In the genomic region with DNA sequence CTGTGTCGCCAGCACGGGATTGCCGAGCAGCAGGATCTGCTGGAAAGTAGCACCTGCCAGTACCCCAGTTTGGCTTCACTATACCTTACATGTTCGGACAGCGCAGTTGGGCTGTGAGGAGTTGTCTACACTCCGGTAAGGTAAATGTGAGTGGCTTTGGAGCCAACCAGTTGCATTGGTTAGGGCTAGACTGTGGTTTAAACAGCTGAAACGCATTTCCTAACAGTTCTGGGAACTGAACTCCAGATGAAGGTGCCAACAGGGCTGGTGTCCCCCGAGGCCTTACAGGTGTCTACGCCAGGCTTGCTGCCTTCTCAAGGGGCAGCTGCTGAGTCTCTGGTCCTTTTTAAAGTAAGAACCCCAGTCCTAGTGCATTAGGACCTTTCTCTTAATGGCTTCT, we compare ENCODE assay signal across 24 mouse cellular contexts.
"Had no signal": no experiment of that assay in that cellular context is flagged by ENCODE, and none has a peak within 500 bp of the region (broad histone marks: within the 10 kb centered on the region; RNA-seq: fewer than 3 reads in every experiment).

No protein-coding gene starts in this region.

- H3K27me3 ChIP-seq: intestine, embryonic 15.5 days; kidney, embryonic 15.5 days; limb, embryonic 15.5 days; liver, embryonic 13.5 days had no signal

- H3K9me3 ChIP-seq: intestine, embryonic 15.5 days; kidney, embryonic 15.5 days; limb, embryonic 12.5 days; limb, embryonic 15.5 days; liver, embryonic 13.5 days; midbrain, embryonic 10.5 days; neural tube, embryonic 12.5 days; neural tube, embryonic 15.5 days had no signal

- H3K4me3 ChIP-seq: intestine, embryonic 15.5 days; kidney, embryonic 15.5 days; left cerebral cortex, adult 2 months; limb, embryonic 12.5 days; limb, embryonic 15.5 days; liver, embryonic 13.5 days; midbrain, embryonic 10.5 days; neural tube, embryonic 12.5 days; neural tube, embryonic 15.5 days had no signal

- DNase-seq: kidney, adult 11 months; kidney, adult 8-10 months; kidney, postnatal 10 days; kidney, postnatal 36 days; layer of hippocampus, postnatal 36 days; left cerebral cortex, postnatal 4 days; liver, embryonic 13.5 days; lung, adult 2 months; lung, postnatal 14 days; lung, postnatal 4 days; midbrain, embryonic 14.5 days; right cerebral cortex, adult 18-20 months; right cerebral cortex, postnatal 14 days; right cerebral cortex, postnatal 4 days; thymus, postnatal 36 days had no signal

- H3K36me3 ChIP-seq: intestine, embryonic 15.5 days; kidney, embryonic 15.5 days; limb, embryonic 12.5 days; limb, embryonic 15.5 days; midbrain, embryonic 10.5 days; neural tube, embryonic 12.5 days; neural tube, embryonic 15.5 days had no signal

- H3K4me2 ChIP-seq: intestine, embryonic 15.5 days; kidney, embryonic 15.5 days; limb, embryonic 12.5 days; limb, embryonic 15.5 days; liver, embryonic 13.5 days; neural tube, embryonic 12.5 days; neural tube, embryonic 15.5 days had no signal

- H3K27ac ChIP-seq: intestine, embryonic 15.5 days; kidney, embryonic 15.5 days; left cerebral cortex, adult 2 months; limb, embryonic 12.5 days; limb, embryonic 15.5 days; liver, embryonic 13.5 days; midbrain, embryonic 10.5 days; neural tube, embryonic 12.5 days; neural tube, embryonic 15.5 days; stomach, postnatal 0 days had no signal

- H3K9ac ChIP-seq: intestine, embryonic 15.5 days; kidney, embryonic 15.5 days; limb, embryonic 12.5 days; limb, embryonic 15.5 days; neural tube, embryonic 12.5 days; neural tube, embryonic 15.5 days had no signal

- ATAC-seq: intestine, embryonic 15.5 days had no signal
